Mouse (Mus musculus) mesoderm, embryonic 11.5 days (tissue): ENCODE results near the gene Kcnj4.
"Not testable (repeated sequence)": the region's sequence is repeated elsewhere in the genome, so short reads cannot be mapped to it uniquely, and the experiment has no call there.

Source experiments
- DNase-seq: peaks from one replicate; pipeline ENCODE4 v3.0.0-alpha.2; 2012; ENCODE audit warnings: low read depth, low spot score

Gene Kcnj4

GRCm38 (mm10) chr15:79511553-79512320 lies 6.7 kb upstream of the Kcnj4 start:
- DNase-seq: peak; percentile 86

GRCm38 (mm10) chr15:79510425-79510824 lies 5.4 kb upstream of the Kcnj4 start:
- DNase-seq: no peak

GRCm38 (mm10) chr15:79509998-79510397 lies 5.0 kb upstream of the Kcnj4 start:
- DNase-seq: no peak

- DNase-seq: no peak
Observed at GRCm38 (mm10) chr15:79507055-79507828, 2.2 kb upstream of the Kcnj4 start.

GRCm38 (mm10) chr15:79506460-79506859 lies 1.4 kb upstream of the Kcnj4 start:
- DNase-seq: no peak

GRCm38 (mm10) chr15:79505616-79506283 lies 709 bp upstream of the Kcnj4 start:
- peak; percentile 69 for DNase-seq

- DNase-seq: no peak
Observed at GRCm38 (mm10) chr15:79503438-79503837, 1.6 kb downstream of the Kcnj4 start.

GRCm38 (mm10) chr15:79502891-79503341 lies 2.1 kb downstream of the Kcnj4 start:
- DNase-seq: no peak

- no peak for DNase-seq
Observed at GRCm38 (mm10) chr15:79500110-79500509, 4.9 kb downstream of the Kcnj4 start.

GRCm38 (mm10) chr15:79493527-79493926 lies 11.5 kb downstream of the Kcnj4 start:
- no peak for DNase-seq

- DNase-seq: no peak
Observed at GRCm38 (mm10) chr15:79489463-79489862, 15.6 kb downstream of the Kcnj4 start.

GRCm38 (mm10) chr15:79481181-79481688 lies 23.8 kb downstream of the Kcnj4 start:
- DNase-seq: no peak

- DNase-seq: no peak
Observed at GRCm38 (mm10) chr15:79477227-79477626, 27.8 kb downstream of the Kcnj4 start.

GRCm38 (mm10) chr15:79473638-79474355 lies 31.2 kb downstream of the Kcnj4 start:
- DNase-seq: no peak

GRCm38 (mm10) chr15:79473042-79473441 lies 32.0 kb downstream of the Kcnj4 start:
- DNase-seq: no peak

- DNase-seq: no peak
Observed at GRCm38 (mm10) chr15:79471095-79471494, 33.9 kb downstream of the Kcnj4 start.

GRCm38 (mm10) chr15:79470583-79470982 lies 34.5 kb downstream of the Kcnj4 start:
- no peak for DNase-seq

GRCm38 (mm10) chr15:79469577-79469976 lies 35.5 kb downstream of the Kcnj4 start:
- no peak for DNase-seq

GRCm38 (mm10) chr15:79466601-79467286 lies 38.3 kb downstream of the Kcnj4 start:
- DNase-seq: peak; percentile 86

GRCm38 (mm10) chr15:79456546-79456945 lies 48.5 kb downstream of the Kcnj4 start:
- no peak for DNase-seq

GRCm38 (mm10) chr15:79456104-79456503 lies 48.9 kb downstream of the Kcnj4 start:
- DNase-seq: not testable (repeated sequence)
